Mouse (Mus musculus) heart, adult 11 months (tissue): ENCODE data around the gene Slc13a3.
"Not testable (repeated sequence)": the region's sequence is repeated elsewhere in the genome, so short reads cannot be mapped to it uniquely, and the experiment has no call there.

Experiments
- DNase-seq: peaks from one replicate; pipeline ENCODE4 v3.0.0; 2022

Gene Slc13a3

DNA sequence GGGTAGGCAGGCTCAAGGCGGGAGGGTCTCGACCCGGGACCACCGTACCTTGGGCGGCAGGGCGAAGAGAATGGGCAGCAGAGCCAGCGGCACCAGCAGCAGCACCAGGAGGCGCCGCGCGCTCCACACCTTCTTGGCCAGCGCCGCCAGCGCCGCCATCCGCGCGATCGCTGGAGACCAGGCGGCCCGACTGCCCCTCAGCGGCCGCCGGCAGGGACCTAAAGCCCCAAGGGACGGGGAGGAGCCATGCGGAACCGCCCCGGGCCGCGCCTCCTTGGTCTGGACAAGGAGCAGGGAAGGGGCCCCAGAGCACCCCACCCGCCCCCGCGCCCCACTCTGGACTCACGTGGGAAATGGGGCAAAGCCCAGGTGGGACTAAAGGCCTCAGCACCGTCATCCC, at the start of gene Slc13a3:
TSS of gene Slc13a3 (minus strand) at position 228 of the 400 bp plus-strand sequence.
- no peak for DNase-seq

DNA sequence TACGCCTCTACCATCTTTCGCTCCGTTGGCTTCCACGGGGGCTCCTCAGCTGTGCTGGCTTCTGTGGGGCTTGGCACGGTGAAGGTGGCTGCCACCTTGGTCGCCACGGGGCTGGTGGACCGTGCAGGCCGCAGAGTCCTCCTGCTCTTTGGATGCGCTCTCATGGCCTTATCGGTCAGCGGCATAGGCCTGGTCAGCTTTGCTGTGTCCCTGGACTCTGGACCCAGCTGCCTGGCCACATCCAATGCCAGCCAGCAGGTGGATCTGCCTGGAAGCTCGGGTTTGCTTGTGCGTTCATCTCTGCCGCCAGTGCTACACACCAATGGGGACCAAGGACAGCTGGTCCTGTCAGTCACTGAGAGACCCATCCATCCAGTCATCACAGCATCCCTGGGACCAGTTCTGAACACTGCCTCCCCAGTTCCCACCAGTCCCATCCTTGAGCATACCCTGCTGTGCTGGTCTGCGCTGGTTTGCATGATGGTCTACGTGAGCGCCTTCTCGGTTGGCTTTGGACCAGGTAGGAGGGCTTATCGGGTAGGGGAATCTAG, 42.2 kb upstream of the Slc13a3 start:
- DNase-seq: no peak

DNA sequence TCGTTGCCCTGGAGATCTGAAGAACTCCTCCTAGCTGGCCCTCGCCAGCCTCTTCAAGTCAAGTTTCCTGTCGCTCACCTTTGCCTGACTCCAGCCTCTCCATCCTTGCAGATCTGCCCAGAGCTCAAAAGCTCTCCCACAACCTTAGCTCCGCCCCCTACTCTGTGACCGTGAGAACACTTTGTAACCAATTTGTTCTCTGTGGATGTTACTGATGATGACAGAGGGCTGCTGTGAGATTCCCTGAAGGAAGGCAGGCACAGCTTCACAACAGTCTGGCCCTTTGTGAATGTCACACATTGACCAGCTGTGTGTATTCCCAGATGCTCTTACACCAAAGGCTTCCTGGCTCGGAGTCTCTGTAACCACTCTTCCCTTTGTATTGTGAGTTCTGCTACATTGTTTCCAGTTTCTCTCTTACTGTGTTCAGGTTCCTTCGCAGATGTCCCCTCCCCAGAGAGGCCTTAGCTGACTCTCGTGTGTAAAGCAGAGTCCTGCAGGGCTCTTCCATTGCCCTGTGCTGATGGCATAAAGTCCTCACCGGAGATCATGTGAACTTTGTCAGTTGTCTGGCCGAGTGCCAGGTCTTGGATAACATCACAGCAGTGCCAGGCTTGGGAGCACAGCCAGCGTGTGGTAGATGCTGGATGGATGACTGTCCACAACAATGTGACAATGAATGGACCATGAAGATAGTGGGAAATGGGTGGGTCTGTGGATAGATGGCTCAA, 40.0 kb upstream of the Slc13a3 start:
- peak; percentile 91 for DNase-seq

DNA sequence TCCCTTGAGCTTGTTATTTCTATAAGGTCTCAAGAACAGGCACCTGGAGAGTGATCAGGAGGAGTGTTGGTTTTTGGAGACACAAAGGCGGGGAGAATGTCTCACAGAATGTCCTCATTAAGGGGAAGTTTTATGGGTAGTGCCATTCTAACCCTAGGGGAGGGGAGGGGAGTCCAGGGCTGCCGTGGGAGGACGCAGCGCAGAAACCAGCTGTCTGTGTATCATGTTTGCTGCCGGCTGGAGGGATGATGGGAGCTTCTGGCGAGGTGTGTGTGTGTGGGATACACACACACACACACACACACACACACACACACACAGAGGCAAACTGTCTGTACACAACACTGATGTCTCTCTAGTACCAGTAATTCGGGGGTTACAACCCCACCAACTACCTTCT, 39.4 kb upstream of the Slc13a3 start:
- no peak for DNase-seq

DNA sequence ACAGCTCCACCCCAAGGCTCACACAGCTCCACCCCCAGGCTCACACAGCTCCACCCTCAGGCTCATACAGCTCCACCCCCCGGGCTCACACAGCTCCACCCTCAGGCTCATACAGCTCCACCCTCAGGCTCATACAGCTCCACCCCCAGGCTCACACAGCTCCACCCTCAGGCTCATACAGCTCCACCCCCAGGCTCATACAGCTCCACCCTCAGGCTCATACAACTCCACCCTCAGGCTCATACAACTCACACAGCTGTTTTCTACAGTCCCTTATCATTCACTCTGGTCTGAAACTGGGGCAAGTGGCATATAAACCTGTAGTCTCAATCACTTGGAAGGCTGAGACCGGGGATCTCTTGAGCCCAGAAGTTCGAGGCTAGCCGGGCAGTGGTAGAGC, 38.5 kb upstream of the Slc13a3 start:
- DNase-seq: not testable (repeated sequence)

DNA sequence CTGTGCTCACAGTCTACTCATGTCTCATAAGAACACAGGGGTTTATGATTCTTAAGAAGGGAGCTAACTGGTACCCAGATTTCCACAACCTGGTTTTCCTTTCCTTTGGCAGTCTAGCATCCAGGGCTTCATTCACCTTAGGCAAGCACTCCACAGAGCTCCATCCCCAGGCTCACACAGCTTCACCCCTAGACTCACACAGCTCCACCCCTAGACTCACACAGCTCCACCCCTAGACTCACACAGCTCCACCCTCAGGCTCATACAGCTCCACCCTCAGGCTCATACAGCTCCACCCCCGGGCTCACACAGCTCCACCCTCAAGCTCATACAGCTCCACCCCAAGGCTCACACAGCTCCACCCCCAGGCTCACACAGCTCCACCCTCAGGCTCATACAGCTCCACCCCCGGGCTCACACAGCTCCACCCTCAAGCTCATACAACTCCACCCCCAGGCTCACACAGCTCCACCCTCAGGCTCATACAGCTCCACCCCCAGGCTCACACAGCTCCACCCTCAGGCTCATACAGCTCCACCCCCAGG, 38.0 kb upstream of the Slc13a3 start:
- DNase-seq: not testable (repeated sequence)

DNA sequence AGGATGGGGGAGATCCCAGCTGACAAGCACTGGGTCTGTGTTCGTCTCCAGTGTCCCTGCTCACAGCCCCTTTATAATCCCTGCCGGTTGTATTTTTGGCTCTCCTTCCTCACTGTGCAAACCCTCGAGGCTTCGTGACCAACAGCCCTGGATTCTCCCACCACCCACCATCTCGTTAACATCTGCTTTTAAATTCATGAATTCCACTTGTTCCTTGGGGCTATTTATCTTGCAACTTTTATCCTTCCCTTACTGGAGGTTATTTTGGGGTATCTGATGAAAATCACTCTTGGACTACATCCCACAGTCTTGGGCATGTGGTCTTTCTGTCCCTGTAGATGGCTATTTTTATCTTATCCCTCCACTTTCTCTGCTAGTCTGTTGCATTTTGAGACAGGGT, 37.4 kb upstream of the Slc13a3 start:
- DNase-seq: no peak

DNA sequence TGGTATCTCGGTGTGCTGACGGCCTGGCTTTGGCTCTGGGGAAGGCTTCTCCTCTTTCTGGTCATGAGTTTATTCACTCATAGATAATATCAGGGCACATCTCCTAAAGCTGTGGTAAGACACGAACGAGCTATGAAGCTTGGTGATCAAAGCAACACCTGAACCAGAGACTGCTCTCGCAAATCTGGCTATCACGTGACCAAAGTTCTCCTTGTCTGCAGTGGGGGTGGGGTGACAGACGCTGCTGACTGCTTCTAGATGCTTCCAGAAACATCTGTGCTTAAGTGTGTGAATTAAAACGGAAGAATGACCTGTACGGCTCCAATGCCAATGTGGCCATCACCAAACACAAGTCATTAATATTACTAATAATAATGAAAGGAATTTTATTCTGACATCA, 36.7 kb upstream of the Slc13a3 start:
- DNase-seq: no peak

DNA sequence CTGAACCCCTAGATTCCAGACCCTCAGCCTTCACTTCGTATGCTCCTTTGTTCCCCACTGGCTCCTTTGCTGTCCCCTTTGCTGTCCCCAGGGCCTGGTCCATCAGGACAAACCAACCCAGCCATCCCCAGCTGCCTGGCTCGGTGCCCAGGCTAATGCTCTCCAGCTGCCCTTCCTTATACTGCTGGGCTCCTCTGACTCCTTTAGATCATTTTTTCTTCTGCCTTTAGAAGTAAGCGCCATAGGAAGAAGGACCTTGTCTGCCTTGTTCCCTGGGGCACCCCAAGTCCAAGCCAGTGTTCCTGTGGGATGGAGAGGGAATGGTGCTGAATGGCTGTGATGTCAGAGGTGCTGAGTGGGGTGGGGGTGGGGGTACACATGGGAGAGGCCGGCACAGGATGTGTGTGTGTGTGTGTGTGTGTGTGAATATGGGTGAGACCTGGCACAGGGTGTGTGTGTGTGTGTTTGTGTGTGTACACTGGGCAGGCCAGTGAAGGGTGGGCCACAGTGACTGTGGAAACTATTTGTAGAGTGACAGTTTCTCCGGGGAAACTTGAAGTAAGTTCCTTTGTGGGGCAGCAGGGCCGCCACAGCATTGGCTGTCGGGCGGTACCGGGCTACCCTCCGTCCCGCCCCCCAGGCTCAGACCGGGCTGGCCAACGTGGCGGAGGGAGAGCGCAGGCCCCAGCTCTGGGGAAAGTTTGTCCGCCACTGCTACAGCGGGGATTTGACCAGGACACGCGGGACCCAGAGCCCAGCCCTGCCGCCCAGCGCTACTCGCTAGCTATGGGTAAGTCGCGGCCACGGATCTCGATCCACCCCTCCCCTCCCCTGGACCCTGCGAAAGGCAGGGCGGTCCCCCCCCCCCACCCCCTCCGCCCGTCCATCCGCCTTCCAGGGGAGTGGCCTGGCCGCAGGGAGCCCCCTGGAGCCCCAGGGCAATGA, 30.5 kb upstream of the Slc13a3 start, which contains the start of gene Slc2a10:
TSS of gene Slc2a10 (plus strand) at position 529 of the 945 bp plus-strand sequence.
- peak; percentile 98 for DNase-seq

DNA sequence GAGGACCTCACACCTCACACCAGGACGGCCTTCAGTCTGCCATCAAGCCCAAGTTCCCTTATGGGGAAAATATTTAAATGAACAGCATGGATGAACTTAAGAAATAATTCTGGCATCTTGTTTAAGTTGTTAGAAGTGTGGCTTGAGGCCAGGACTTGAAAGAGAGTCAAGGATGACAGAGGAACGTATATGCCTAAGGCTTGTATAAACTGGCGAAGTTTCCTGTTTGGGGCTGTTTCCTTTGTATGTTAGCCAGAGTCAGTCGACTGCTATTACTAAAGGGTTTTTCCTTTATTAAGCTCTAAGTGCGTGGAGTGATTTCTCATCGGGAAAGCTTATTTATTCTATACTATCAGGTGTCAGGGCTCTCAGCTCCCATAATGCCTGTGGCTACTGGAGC, 25.8 kb upstream of the Slc13a3 start:
- DNase-seq: no peak

DNA sequence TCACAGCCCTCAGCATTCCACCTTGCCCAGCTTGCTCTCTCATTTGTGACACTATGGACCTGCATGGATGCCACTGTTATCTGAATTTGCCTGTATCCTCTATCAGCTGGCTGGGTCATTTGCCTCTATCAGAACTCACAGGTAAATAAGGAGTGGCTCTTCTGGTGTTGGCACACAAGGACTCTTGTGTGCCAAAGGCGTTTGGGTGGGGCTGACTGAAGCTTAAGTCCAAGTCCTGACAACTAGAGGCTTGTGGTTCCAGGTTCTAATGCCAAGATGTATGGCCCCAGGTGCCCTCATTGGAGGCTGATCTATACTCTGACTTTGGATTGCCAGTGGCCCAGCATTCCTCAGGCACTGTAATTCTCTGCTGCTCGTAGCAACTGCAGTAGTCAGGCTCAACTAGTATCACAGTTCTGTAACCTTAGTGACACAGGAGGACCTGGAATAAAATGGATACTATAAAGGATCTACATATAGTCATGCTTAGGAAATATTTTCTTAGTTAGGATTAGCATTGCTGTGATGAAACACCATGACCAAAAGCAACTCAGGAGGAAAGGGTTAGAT, 24.8 kb upstream of the Slc13a3 start:
- no peak for DNase-seq

DNA sequence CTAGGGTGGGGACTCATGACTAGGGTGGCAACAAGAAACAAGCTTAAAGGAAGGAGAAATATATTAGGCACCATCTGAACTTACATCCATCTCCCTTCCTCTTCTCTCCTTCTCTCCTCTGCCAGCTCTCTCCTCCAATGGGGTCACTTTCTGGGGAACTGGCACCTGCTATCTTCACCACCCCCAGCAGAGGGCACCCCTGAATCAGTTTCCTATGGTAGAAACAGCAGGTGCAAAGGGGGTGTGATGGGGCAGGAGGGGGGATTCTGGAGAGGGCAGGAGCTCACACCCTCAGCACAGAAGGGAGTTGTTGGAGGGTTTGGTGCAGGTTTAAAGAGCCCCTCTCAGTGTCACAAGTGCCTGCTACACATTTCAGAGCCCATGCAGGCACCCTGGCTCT, 23.2 kb upstream of the Slc13a3 start:
- DNase-seq: no peak

DNA sequence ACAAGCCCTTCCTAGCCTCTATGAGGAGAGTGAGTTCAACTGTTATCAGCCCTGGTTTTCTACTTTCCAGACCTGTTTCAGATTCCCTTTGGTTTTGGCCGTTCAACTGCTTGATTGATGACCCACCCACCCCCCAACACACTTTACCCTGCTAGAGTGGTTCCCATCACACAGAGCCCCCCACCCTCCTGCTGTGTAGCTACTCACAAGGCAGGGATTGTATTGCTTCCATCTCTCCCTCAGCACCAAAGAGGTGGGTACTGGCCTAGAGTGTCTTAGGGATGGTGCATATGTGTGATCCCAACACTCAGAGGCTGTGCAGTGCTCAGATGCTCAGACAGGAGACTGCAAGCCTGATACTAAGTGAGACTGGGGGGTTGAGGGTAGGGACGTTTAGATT, 21.5 kb upstream of the Slc13a3 start:
- no peak for DNase-seq

DNA sequence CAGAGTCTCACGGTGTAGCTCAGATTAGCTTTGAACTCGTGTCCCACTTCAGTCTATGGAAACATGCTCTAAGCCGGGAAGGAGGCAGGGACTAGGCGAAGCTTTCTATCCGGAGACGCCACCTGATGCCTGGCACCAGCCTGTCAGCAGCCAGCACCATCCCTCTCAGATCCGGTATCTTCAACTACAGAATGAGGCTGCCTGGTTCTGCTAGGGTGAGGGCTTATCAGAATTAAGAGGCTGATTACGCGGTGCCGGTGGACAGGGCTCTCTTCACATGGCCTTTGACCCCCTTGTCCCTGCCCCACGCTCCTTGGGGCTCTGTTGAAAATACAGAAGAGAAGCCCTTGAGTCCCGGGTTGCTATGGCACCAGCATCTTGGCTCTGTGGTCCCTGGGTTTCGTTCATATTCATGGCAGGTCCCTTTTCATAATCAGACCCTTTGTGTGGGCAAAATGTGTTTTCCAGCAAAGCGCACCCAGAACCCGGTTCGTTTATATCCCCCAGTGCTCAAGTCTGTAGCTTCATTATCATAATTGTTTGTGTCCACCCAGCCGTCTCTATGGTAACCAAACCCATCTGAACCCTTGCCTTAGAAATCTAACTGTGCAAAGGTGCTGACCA, 20.7 kb upstream of the Slc13a3 start:
- DNase-seq: peak; percentile 93

DNA sequence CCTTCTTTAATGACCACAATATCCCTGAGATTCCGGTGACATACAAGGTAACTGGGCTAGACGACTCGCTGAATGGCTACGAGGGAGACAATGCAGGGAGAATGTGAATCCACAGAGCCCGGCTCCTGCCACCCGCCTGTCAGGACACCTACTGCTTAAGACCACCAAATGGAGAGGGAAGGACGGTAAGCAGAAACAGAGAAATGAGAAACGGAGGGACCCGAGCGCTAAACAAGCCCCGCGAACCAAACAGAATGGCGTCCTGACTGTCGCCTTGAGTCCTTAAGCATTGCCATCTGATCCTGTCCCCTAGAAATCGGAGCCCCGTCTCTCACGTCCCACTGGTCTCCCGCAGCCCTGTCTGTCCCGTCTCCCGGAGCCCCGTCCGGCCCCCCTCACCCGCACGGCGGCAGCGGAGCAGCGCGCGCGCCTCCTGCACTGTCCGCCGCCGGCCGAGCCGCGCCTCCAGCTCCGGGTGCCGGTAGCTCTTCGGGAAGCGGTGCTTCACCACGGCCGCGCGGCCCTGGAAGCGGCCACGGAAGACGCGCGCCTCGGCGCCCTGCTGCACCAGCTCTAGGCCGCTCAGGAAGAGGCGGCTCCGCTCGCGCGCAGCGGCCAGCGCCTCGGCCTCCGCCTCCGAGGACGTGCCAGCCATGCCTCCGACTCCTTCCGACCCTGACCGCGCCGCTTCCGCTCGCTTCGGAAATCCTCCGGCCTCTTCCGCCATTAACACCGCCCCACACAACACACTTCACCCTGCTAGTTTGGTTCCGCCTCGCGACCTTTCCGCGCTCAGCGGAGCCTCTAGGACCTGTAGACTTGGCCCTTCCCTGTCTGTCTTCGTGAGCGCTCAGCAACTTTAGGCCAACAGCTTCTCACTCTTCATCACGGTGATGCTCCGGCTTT, 19.9 kb upstream of the Slc13a3 start, which contains the start of gene Trp53rka:
TSS of gene Trp53rka (minus strand) at position 677 of the 906 bp plus-strand sequence.
- peak; percentile 99 for DNase-seq

DNA sequence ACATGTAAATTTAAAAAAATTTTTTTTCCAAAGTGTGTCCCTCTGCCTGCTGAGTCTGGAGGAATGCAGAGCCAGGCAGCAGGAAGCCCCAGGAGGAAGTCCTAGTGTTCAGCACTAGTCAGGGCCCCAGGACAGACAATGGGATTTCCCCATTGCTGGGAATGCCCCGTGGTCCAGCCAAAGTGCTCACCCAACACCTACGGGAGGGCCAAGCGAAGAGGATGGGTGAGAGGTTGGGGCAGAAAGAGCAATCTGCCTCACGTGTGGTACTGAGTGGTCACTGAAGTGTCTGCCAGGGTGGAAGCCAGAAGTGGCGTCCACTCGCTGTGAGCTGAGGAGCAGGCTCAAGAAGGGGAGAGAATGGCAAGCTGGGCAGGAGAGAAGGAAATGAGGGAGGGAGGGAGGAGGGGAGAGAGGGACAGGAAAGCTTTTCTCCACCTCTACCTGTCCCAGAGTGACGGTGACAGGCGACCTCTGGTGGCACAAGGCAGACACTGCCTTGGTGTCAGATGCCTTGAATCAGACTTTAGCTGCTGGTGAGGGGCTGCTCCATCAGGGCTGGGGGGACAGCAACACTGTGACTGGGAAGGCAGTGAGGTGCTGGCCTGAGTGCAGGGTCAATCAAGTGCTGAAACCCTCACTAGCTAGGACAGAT, 14.0 kb upstream of the Slc13a3 start:
- DNase-seq: peak; percentile 91

DNA sequence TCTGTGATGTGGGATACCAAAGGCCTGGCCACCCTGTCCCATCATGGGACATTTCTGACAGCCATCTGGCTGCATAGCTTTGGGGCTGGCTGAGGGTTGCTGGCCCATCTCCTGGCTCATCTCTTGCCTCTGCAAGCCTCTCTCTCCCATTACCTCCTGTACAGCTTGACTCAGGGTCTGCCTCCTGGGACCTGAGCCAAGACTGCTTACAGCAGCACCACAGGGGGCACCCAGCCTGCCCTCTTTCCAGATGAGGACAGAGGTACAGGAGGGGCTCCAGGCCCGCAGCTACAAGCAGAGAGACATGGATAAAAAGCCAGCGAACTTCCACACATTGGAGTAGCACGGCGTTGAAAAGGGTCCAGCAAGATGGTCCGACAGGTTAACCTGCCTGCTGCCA, 13.4 kb upstream of the Slc13a3 start:
- DNase-seq: no peak

DNA sequence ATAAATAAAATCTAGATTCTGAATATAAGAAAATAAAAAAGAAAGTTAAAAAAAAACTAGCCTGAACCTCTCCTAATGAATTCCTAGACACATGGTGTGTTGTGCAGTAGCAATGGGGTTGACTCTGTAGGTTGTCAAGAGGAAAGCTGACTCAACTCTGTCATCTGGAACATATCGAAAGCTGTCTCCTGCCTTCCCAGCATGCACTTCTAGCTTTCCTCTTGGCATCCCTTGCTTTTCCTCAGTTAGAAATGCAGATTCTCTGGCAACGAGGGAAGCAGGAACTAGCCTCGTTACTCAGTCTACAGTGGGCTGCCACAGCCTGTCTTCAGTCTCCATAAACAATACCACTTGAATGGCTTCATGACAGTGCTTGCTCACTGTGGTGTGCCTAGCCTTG, 12.8 kb upstream of the Slc13a3 start:
- no peak for DNase-seq

DNA sequence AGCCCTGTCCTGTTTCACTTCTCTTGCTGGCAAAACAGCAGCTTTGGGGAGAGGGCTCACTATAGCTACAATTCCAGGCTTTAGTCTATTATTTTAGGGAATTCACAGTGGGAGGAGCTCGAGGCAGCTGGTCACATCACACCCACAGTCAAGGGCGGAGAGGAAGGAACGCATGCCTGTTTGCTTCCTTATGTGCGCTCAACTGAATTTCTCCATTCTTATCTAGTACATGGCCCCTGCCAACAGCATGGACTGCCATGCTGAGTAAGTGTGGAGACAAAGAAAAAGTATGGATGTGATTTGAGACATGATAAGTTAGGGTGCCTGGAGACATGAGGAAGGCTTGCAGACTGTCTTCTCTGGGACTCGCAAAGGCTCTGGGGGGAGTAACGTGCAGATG, 11.1 kb upstream of the Slc13a3 start:
- DNase-seq: no peak

DNA sequence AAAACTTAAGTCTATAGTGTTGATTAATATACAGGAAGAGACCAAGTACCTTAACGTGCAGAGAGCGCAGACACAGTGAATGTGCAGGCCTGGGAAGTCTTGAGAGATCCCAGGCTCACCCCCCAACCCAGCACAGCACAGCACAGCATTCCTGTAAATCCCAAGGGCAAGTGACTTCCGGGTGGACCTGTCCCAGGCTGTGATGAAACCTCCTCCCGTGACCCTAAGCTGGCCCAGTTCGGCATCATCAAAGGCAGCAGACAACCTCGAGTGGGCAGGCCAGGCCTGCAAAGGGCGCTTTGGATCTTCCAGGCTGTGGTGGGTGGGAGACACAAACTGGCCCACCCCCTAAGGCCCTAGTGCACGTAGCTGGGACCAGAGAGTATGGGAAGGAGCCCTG, 9.0 kb upstream of the Slc13a3 start:
- DNase-seq: no peak

DNA sequence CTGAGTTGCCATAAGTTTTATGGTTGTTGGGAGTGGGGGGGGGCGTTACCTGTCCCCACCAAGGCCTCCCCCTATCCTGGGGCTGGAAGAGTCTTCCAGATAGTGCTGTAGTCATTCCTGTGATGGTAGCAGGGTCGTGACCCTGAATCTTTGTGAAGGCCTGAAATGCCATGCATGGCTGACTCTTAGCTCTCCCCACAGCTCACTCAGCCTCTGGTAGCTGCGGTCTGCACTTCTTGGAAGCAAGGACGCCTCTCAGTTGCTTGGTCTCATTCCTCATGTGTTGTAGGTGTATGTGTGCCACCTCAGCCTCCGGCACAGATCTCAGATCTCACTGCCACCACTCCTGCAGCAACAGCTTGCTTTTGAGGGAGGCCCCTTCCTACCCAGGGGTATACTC, 2.8 kb upstream of the Slc13a3 start:
- no peak for DNase-seq
